In genomic region chr19:38429269-38429668, GRCm38 (mm10) we compare ENCODE assay signal across 9 mouse cellular contexts. TPM values are rescaled to one million over a fixed set of nuclear protein-coding genes. Genes with fewer than 3 reads are reported as not detected.
DNase-seq lines count a peak whose midpoint lies in the region; ATAC-seq and TF ChIP-seq lines count a peak whose summit lies in the region.
"Had no signal": no experiment of that assay in that cellular context is flagged by ENCODE, and none has a peak within 500 bp of the region (broad histone marks: within the 10 kb centered on the region; RNA-seq: fewer than 3 reads in every experiment).

No protein-coding gene starts in this region.

- DNase-seq in kidney, adult 2 months: peak; percentile 39
- DNase-seq in R1 (ENCODE audit: low read depth, low spot score): peak; percentile 67
- peak; percentile 71 for DNase-seq in embryo, embryonic 11 days
- peak; percentile 32 for DNase-seq in lung, postnatal 14 days
- no peak for DNase-seq in spleen, postnatal 4 days (ENCODE audit: low spot score in 2 of 2)
- DNase-seq in ovary, postnatal 14 days (ENCODE audit: low spot score): no peak

- H3K9me3 ChIP-seq in kidney, embryonic 16.5 days (ENCODE audit: low read length): no peaks in the 10 kb centered on the region
- H3K9me3 ChIP-seq: limb, embryonic 13.5 days had no signal

- no peaks in the 10 kb centered on the region for H3K4me1 ChIP-seq in kidney, adult 2 months (ENCODE audit: control insufficient read depth, insufficient read depth, low read length)
- H3K4me1 ChIP-seq in kidney, embryonic 16.5 days (ENCODE audit: insufficient read depth, low read length): no peaks in the 10 kb centered on the region
- H3K4me1 ChIP-seq: limb, embryonic 13.5 days had no signal

- ATAC-seq in kidney, embryonic 16.5 days (ENCODE audit: low FRiP score, low TSS enrichment): no peak
- peak; percentile 72 for ATAC-seq in CD4-positive, CD25-positive, alpha-beta regulatory T cell, adult 4 months

- H3K27me3 ChIP-seq in kidney, adult 2 months (replicated peaks; ENCODE audit: control insufficient read depth, insufficient read depth, low read length): no peaks in the 10 kb centered on the region
- H3K27me3 ChIP-seq in kidney, embryonic 16.5 days (ENCODE audit: insufficient read depth, low read length): no peaks in the 10 kb centered on the region
- H3K27me3 ChIP-seq: limb, embryonic 13.5 days had no signal

- no peak overlapping the region for H3K27ac ChIP-seq in kidney, adult 2 months (ENCODE audit: insufficient read depth, low read depth, low read length)
- no peak overlapping the region for H3K27ac ChIP-seq in kidney, embryonic 16.5 days (ENCODE audit: low read length)
- H3K27ac ChIP-seq: limb, embryonic 13.5 days had no signal

- no peak overlapping the region for H3K9ac ChIP-seq in kidney, embryonic 16.5 days (replicated peaks; ENCODE audit: low read length)
- H3K9ac ChIP-seq: limb, embryonic 13.5 days had no signal

- WGBS in kidney, adult 2 months: 50% methylated on average over 5 of the region's 5 CpGs
- 51% methylated on average over 5 of the region's 5 CpGs for WGBS in kidney, embryonic 16.5 days

- TF ChIP-seq CTCF in kidney, adult 2 months (conservative IDR thresholded peaks at IDR 0.05; ENCODE audit: insufficient read depth, insufficient read length, low read depth, low read length): peak; percentile 36; the same call in 1 of the 2 replicates

- no peak overlapping the region for H3K4me2 ChIP-seq in kidney, embryonic 16.5 days (replicated peaks; ENCODE audit: low read depth, low read length)
- H3K4me2 ChIP-seq: limb, embryonic 13.5 days had no signal

- no peaks in the 10 kb centered on the region for H3K36me3 ChIP-seq in kidney, adult 2 months (ENCODE audit: control insufficient read depth, insufficient read depth, low read length)
- H3K36me3 ChIP-seq in kidney, embryonic 16.5 days (ENCODE audit: insufficient read depth, low read length): no peaks in the 10 kb centered on the region
- H3K36me3 ChIP-seq: limb, embryonic 13.5 days had no signal

- no peak for TF ChIP-seq POLR2A in kidney, adult 2 months (IDR thresholded peaks at IDR 0.05; ENCODE audit: low read depth, low read length)

- H3K4me3 ChIP-seq in kidney, adult 2 months (ENCODE audit: insufficient read depth, low read depth, low read length): no peak overlapping the region
- H3K4me3 ChIP-seq in kidney, embryonic 16.5 days (ENCODE audit: low read length): no peak overlapping the region
- H3K4me3 ChIP-seq: limb, embryonic 13.5 days had no signal

RNA-seq across cellular contexts. Expression of gene Slc35g1, which starts 33.5 kb away (rescaled TPM):
- polyA plus RNA-seq in kidney, adult 2 months (2012; rRNA removed): 4.8 and 5.9 TPM in 2 replicates
- polyA plus RNA-seq in kidney, embryonic 16.5 days (2015; fragmentation: Nextera tagmentation; extraction: Ambion mirVana): 7.8 and 7.9 TPM in 2 replicates
- 1 to 10 TPM; 4.7 to 6.2 TPM for polyA plus RNA-seq in CD4-positive, CD25-positive, alpha-beta regulatory T cell, adult 4 months (2017; shearing (Covaris generic))

RNA-seq across cellular contexts. Expression of gene Plce1, which starts 51.6 kb away (rescaled TPM):
- 2.3 and 2.5 TPM in 2 replicates for polyA plus RNA-seq in kidney, adult 2 months (2012; rRNA removed)
- polyA plus RNA-seq in kidney, embryonic 16.5 days (2015; fragmentation: Nextera tagmentation; extraction: Ambion mirVana): 3.0 and 3.2 TPM in 2 replicates
- under 1 TPM; 0.09 to 0.20 TPM for polyA plus RNA-seq in CD4-positive, CD25-positive, alpha-beta regulatory T cell, adult 4 months (2017; shearing (Covaris generic))

Comparison
In these comparisons a context has a peak if more than half of its experiments do, and no peak if none do; other contexts are left out.
1. DNase-seq: peak in kidney, adult 2 months (single experiment), R1 (single experiment), embryo, embryonic 11 days (single experiment) and lung, postnatal 14 days (single experiment); none in spleen, postnatal 4 days (0 of 2) and ovary, postnatal 14 days (single experiment).